Mouse (Mus musculus): ENCODE measurements around the gene Klc1. TPM values are rescaled to one million over a fixed set of nuclear protein-coding genes. Genes with fewer than 3 reads are reported as not detected.

Klc1 gene
- total RNA-seq, 1 experiment from 2014 or later: 73.9 TPM

Other genes starting within 250 kb of the Klc1 start
- gene Eif5, start 220.8 kb upstream of the Klc1 start, total RNA-seq (2017): 352 and 436 TPM in 2 replicates
- gene Mark3, start 184.3 kb upstream of the Klc1 start, total RNA-seq (2017): 68.9 and 75.9 TPM in 2 replicates
- gene Ckb, start 86.5 kb upstream of the Klc1 start, total RNA-seq (2017): 5.1 and 8.1 TPM in 2 replicates
- gene Trmt61a, start 80.7 kb upstream of the Klc1 start, total RNA-seq (2017): 5.3 and 8.7 TPM in 2 replicates
- gene Bag5, start 45.6 kb upstream of the Klc1 start, total RNA-seq (2017): 47.1 and 51.4 TPM in 2 replicates
- gene Apopt1, start 45.6 kb upstream of the Klc1 start, total RNA-seq (2017): 53.0 and 58.3 TPM in 2 replicates
- gene Xrcc3, start 55.0 kb downstream of the Klc1 start, total RNA-seq (2017): 9.2 and 9.7 TPM in 2 replicates
- 8.6 and 9.1 TPM in 2 replicates for gene Zfyve21, start 55.3 kb downstream of the Klc1 start, total RNA-seq (2017)
- gene Ppp1r13b, start 149.3 kb downstream of the Klc1 start, total RNA-seq (2017): 25.8 and 34.7 TPM in 2 replicates
- gene Atp5mpl, start 208.1 kb downstream of the Klc1 start, total RNA-seq (2017): 222 and 478 TPM in 2 replicates
- 0.30 TPM in 1 of 2 replicates, not detected in the other for gene Tdrd9, start 212.7 kb downstream of the Klc1 start, total RNA-seq (2017)
- gene Rd3l, start 222.5 kb downstream of the Klc1 start, total RNA-seq (2017): 0.50 TPM in 1 of 2 replicates, not detected in the other

Measured in hematopoietic stem cell, adult 5-6 weeks (primary cell).